Mouse (Mus musculus): Measurements from ENCODE around the gene Exoc3l.

DNA sequence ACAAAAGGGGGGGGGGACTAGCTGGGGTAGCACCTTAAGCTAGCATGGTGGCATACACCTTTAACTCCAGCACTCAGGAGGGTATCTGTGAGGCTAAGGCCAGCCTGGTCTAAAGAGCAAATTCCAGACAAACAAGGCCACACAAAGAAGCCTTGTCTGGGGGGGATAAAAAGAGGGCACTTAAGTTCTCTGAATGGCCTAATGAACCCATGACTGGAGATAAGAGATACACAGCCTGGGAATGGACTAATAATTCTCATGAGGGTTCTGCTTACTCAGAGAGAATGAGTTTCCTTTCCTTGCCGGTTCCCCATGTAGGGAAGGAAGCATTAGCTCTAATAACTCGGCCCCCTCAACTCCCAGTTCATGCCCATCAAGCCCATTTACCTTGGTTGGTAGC, 36.6 kb upstream of the Exoc3l start:
- TF ChIP-seq CTCF (IDR thresholded peaks at IDR 0.05; ENCODE audit: low read depth) (no peak), EP300 (optimal IDR thresholded peaks at IDR 0.05) (no peak)

Measured in stomach, postnatal 0 days (tissue).